Mouse (Mus musculus) 3134 (cell line): ENCODE measurements around the gene Ptprm.
"Not testable (repeated sequence)": the region's sequence is repeated elsewhere in the genome, so short reads cannot be mapped to it uniquely, and the experiment has no call there.

Experiments used
- DNase-seq: peaks from one replicate; pipeline ENCODE4 v3.0.0-alpha.2; 2011; ENCODE audit warnings: low spot score; ENCODE audit not compliant: insufficient read length; ENCODE audit errors: extremely low read depth

Ptprm gene

DNA sequence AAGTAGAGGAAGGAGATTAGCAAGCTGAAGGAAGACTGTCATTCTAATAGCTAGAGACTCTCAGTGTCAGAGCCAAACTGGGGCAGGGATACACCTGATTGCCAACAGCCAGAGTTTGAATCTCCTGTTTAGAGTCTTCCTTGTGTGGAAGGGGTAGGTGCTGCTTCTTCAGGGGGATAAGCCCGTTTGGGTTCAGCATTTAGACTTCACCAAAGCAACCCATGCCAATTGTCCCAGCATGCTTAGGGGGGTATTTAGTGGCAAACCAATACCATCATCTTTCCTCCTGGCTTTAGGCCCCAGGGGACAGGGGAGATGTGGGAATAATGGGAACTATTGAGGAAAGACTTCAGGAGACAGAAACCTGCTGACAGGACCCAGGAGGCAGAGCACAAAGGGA lies 460.1 kb downstream of the Ptprm start:
- no peak for DNase-seq

DNA sequence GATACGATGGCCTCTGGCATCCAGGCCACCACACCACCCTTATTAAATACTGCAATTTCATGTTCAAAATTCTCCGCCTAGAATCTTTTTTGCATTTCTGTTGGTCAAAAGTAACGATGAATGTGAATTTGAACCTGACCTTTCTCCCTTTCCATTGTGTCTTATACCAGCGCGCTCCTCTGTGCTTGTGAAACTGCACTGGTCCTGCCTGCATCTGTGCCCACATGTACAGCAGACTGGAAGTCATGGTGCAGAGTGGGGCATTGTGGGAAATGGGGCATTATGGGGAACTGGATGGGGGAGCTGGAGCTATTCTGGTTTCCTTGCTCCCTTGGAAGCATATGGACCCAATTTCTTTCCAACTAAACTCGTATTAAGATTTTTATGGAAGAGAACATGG lies 462.3 kb downstream of the Ptprm start:
- no peak for DNase-seq

DNA sequence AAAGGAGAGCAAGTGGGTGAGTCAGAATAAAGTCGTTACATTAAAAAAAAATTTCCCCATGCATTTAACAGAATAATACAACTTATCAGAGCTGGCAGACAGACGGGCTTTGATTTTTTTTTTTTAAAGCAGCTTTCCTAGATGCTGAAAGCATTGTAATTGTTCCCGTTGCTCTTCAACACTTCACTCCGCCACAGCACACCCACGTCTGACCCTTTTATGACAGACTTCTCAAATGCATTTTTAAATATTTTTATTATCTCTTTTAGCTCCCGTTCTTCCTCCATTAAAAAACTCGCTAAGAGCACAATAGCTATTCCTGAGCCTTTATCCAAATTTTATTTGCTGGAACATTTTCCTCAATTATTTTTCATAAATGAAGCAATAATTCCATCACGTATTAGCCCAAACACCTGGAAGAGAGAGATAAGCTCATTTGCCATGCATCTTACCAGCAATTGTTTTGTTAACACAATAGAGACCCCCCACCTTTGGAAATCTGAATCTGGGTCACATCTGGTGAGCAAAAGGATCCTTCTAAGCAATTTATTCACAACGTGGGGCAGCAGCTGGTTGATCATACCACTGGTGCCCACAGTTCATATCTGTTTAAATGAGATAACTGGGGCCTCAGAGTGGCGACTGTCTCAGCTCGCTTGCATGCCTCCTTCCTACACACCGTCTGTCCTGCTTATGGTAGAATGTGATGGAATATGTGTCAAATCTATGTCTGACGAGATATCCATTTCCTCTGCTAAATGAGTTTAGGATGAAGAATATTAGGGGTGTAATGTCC lies 463.0 kb downstream of the Ptprm start:
- DNase-seq, result no peak

DNA sequence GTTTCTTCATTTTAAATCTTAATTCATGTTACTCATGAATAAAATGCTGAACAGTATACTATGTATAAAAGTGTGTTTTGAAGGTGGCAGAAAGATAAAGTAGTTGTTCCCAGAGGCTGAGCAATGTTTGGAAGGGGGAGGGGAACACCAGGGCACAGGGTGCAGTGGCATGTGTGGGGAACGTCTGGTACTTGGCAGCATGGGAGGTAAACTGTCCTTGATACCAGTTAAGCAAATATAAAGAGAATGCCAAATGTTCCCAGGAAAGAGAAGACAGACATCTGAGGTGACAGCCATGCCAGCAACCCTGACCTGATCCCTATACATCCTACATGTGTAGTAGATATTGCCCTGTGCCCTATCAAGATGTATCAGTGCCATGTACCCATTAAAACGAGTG lies 472.0 kb downstream of the Ptprm start:
- DNase-seq, result no peak

DNA sequence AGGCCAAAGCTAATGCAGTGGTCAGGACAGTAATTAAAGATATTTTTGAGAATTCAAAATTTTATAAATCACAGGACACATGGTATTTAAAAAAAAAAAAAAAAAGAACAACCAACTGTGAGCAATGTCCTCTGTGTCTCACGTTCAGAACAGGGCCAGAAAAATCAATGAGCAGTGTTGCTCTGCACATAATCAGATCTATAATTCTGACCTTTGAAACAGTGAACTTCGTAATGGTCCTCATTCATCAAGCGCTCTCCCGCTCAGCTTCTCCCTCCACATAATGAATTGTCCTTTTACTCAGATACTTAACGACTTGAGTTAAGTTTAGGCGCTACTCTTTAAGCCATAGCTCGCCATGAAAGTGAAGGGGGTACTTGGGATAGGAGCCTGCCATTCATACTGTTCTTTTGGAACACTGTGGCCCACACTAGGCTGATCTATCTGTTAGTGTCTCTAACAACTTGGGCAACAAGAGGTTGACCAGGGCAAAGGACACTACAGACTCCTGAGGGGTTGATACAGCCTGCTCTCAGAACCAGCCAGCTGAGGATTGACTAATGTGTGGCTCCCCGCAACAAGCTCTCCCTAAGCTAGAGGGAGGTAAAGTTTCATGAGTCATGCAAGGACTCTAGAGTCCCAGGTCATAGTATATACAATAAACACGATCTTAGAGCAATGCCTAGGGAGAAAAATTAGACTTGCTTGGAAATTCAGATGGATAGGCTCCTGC lies 473.1 kb downstream of the Ptprm start:
- DNase-seq, result no peak

DNA sequence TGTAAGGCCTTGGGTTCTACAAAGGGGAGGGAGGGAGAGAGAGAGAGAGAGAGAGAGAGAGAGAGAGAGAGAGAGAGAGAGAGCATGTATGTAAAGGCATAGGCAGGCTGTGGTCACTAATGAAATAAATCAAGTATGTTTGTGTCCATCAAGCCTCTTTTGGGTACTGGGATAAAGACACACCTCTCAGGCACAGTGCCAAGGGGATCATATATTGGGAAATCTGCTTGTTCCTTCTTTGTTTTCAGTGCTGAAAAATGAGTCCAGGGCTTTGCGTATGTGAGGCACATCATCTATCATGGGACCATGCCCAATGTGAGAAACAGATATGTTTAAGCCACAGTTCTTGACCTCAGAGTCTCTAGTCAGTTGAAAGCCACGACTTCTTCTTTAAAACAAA lies 475.1 kb downstream of the Ptprm start:
- DNase-seq, result no peak

DNA sequence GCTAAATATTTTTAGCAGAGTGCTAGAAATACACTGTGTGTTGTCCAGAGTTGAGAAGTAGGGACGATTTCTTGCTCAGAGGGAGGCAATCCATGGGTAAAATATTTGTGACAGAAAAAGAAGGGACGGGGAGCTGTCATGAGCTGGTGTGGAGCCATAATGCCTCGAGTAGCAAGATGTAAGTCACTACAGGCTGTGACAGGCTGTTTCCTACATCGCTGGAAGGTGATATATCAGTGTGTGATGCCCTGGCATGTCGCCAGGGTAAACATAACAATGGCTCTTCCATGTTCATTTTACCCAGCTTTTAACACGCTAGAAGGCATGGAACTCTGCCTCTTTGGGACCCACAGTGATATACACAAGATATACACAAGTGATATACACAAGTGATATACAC lies 476.7 kb downstream of the Ptprm start:
- no peak for DNase-seq

DNA sequence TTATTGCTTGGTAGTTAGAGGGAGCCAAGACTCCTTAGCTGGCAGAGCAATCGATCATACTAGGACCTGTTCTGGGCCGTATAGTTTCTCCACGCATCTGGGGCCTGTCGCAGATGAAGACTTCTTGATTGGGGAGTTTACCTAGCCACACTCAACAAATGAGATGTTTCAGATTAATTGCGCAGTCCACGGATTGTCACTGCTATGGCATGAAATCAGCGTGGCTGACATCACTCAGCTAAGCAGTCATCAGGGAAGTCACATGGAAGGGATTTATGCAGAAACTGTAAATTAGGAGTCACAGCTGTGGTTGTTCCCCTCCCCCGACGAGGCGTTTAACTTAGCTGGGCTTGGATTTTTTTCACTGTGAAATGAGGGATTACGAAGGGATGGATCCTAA lies 479.4 kb downstream of the Ptprm start:
- DNase-seq, result no peak

DNA sequence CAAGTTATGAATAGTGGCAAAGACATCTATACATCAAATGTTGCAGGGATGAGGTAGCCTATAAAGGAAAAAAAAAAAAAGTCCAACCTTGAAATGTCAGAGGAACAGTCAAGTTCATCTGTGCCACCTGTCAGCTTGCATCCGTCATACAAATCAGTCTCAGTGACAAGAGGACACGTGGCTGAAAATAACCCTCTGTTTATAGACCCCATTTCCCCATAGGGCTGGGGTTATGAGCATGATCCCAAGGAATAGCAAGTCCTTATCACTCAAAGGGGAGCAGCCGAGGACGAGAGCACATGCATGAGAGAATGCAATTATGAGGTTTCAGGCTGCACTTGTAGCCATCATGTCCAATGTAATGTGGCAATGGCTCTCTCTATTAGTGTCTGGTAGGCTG lies 482.9 kb downstream of the Ptprm start:
- DNase-seq, result no peak

DNA sequence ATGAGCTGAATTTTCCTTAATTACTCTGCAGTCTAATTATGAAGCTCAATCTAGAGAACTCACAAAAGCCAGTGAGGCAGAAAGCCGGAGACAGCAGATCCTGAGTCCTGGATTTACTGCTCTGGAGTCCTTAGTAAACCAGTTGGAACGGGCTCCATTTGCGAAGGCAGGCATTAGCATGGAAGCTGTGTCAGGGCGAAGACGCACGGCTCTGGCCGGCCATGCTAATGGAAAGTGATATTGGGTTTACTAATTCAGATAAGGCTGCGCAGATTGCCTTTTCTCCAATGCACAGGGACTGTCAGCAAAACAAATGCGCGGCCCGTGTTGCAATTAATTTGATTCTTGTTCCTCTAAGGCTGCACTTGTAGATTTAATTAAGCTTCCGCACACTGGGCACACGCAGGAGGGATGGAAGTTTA lies 484.7 kb downstream of the Ptprm start:
- no peak for DNase-seq

DNA sequence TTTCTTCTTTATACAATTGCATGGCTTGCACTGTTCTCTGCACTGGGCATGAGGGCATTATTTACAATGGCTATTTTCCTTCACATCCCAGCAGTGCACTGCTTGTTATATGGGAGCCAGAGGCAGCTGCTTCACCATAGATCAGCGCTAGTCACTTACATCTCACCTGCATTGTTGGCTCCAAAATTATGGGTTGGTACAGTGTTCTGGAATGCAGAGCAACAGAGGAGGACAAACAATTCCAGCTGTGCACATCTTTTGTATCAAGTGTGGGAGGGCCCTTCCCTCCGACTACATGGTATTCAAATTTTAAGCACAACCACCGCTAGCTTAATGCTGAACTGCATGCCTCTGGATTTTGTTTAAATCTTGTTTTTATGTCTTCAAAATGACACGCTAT lies 489.8 kb downstream of the Ptprm start:
- no peak for DNase-seq

DNA sequence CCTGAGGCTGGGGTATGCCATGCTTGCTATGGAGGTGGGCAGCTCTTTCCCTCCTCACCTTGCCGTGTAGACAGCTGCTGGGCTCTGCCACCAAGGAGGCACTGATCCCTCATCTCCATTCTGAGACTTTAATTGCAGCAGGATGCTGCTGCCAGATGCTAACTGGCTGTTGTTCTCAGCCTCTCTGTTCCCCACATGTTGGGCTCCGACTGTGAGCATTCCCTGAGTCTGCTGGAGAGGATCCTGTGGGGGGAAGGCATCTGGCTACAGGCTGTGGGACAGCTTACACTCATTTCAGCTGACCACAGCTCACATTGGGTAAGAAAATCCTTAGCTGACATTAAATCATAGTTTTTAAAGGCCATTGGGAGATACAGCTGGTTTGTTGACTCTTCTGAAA lies 492.7 kb downstream of the Ptprm start:
- no peak for DNase-seq

DNA sequence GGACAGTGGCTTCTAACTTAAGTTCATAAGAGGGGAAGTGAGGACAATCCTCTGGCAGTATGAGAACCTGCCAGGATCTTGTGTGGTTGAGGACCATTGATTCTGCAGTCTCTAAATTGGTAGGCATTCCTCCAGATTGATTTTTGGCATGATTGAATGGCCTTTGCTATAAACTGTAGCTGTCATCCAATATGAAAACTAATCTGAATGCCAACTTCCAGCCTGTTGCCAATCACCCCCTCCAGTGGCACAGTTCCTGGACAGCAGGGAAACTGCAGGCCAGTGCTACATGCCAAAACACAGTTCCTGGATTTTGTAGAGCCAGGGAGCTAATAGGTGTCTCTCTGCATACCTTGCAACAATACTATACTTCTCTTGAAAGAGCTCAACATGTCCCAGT lies 495.5 kb downstream of the Ptprm start:
- DNase-seq, result no peak

DNA sequence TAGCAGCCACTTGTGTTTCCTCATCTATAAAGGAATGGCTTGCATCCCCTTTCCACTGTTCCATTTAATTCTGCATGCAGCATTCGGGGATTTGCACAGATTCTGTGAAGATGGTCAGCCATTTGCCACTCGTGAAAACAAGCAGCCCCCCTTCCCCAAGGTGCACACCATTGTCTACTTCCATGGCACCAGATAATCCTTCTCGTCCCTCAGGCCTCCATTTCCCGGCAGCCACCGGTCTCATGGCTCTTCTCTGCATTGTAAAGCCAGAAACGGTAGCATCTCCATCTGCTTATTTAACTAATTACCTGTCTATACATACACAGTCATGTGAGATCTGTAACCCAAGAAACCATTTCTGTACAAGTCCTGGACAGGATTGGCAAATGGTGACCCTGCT lies 501.8 kb downstream of the Ptprm start:
- no peak for DNase-seq

DNA sequence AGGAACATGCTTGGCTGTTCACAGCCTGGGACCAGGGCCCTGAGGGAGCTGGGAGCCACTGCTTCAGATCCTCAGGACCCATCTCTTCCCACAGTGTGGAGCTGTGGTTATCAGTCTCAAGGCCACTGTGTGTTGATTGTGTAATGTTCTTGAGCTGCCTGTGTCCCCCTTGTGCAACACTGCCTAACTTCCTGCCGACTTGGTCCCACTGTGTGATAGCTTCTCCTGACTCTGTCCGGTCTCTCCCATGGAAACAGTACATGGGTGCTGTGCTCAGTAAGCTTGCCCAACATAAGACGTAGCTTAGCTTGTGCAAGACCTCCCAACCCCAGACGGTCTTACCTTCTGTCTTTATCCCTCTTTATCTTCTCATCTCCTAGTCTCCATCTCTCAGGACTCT lies 507.2 kb downstream of the Ptprm start:
- not testable (repeated sequence) for DNase-seq

DNA sequence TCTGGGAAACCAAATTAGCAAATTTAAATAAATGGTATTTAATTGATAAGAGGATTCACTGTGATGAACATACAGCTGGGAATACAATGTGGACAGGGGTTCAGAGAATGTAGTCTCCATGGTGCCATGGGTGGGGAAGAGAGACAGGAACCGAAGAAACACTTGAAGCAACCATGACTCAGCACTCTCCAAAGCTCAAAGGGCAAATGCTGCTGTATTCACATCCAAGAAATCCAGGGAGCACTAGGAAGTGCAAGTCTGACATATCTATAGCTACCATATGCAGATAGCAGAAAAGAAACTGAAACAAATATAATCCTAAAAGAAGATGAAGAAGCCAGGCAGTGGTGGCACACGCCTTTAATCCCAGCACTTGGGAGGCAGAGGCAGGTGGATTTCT lies 531.9 kb downstream of the Ptprm start:
- DNase-seq, result no peak

DNA sequence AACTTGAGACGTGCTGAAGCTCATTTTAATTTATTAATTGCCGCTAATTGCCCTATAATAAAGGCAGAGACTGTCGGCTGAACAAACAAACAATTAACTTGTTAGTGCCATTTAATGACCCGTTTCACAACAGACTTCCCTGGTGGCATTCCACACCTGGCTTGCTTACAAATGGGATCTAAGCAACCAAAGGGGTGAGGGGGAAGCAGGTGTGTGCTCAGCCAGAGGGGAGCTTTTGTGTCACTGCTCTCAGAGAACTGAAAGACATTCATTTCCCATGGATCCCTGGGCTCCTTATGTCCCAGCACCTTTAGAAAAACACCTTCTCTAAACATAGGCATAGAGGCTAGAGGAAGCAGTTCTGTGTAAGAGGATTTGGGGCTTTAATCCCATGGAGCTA lies 536.9 kb downstream of the Ptprm start:
- DNase-seq, result no peak

DNA sequence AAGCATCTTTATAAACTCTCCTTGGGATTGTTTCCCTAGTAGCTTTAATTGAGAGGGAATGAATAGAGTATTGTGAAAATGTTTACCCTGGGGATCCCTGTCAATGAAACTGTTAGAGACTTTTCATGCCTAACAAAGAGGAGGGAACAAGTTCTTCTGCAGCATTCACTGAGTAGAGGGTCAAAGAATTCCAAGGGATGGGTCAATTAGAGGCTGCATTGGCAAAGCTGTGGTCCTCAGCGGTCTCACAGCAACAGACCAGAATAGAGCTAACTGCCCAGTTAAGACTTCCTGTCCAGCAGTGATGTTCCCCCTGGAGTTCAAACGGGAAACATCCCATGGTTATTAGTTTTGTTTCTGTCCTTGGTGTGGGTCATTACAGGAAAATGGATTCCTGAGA lies 538.3 kb downstream of the Ptprm start:
- no peak for DNase-seq

DNA sequence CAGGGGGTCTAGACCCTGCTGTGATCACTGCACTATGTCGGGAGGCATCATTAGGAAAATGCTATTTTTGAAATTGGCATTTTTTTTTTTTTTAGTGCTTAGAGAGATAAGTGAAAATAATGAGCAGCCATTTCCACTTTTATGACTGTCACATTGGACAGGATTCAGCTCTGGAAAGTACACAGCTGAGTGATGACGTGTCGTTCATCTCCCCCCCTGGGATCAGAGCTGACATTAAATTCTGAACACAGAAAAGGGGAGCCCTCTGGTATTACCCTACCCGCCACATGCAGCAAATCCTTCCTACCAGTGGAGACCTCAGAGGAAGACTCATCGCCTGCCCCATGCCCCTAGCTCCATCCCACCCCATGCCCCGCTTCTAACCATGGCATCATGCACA lies 540.5 kb downstream of the Ptprm start:
- no peak for DNase-seq

DNA sequence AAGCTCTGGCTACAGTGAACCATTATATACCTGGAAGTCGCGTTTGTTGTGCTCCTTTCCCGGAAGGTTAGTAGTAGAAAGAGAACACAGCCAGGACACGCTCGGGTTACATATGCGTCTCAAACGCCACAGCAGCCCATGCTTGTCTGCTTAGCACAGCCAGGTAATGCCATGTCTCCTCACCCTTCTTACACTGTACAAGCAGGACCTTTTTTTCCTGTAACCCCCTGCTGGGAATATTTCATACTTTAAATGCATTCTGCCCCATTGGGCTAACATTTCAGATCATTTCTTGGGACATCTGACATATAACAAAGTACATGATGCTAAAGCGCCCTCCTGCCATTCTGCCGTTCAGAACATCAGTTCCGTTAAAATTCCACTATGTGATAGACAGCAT lies 540.9 kb downstream of the Ptprm start:
- no peak for DNase-seq

DNA sequence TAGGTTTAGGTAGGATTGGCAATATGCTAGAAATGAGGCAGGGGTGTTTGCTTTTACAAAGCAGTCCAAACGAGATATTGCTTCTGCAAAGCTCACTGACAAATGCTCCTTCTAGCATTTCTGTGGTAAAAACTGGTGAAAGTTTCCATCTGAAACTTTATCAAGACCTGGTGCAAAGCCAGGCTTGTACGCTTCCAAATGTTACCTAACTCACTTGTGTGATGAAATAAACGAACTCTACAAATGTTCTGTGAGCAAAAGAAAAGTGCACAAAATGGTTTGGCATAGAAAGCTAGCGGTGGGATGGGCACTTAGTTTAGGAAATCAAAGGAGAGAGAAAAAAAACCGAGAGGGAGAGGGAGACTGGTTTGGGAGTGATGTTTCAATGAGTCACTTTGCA lies 544.5 kb downstream of the Ptprm start:
- no peak for DNase-seq

DNA sequence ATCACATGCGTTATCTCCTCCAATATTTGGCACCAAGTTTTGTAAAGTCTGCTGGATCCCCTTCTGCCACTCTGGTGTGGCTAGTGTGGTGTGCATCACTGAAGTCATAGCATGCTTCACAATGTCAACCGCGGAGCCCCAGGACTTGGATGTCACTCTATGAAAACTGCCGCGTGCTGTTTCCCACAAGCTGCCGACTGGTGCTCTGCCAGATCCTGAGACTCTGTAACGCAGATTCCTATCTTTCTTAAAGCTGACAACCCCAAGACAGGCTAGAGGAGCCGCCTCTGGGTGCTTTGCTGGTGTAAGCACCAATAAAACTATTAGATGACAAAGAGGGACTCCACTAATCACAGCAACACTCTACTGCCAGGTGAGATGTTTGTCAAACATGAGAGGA lies 546.1 kb downstream of the Ptprm start:
- no peak for DNase-seq
